Mouse (Mus musculus): ENCODE data around the gene Scgb2b17. TPM values are rescaled to one million over a fixed set of nuclear protein-coding genes. Genes with fewer than 3 reads are reported as not detected.

The Scgb2b17 gene
- not detected for total RNA-seq (2023)

GRCm38 (mm10) chr7:33056461-33056860 lies at the start of gene Scgb2b17:
Gene Scgb2b17 (minus strand): TSS chr7:33056561.

GRCm38 (mm10) chr7:33063149-33063548 lies 6.8 kb upstream of the Scgb2b17 start, which contains the start of gene Scgb1b17:
Gene Scgb1b17 (plus strand): TSS chr7:33063449.

Other genes starting within 250 kb of the Scgb2b17 start
- gene Scgb2b15, start 226.9 kb downstream of the Scgb2b17 start, total RNA-seq (2023): not detected
- gene Scgb1b15, start 220.0 kb downstream of the Scgb2b17 start, total RNA-seq (2023): not detected
- not detected for gene Scgb1b17, start 6.9 kb upstream of the Scgb2b17 start, total RNA-seq (2023)
- gene Scgb2b18, start 117.3 kb upstream of the Scgb2b17 start, total RNA-seq (2023): not detected
- not detected for gene Scgb1b18, start 129.0 kb upstream of the Scgb2b17 start, total RNA-seq (2023)
- not detected for gene Scgb2b19, start 223.8 kb upstream of the Scgb2b17 start, total RNA-seq (2023)
- not detected for gene Scgb1b19, start 230.7 kb upstream of the Scgb2b17 start, total RNA-seq (2023)

All from CD8-positive naive resting alpha-beta T cell, adult 57 days (primary cell).